Mouse (Mus musculus): ENCODE results near the gene Tdrd5. TPM values are rescaled to one million over a fixed set of nuclear protein-coding genes. Genes with fewer than 3 reads are reported as not detected.
"Not testable (repeated sequence)": the region's sequence is repeated elsewhere in the genome, so short reads cannot be mapped to it uniquely, and the experiment has no call there.

Tdrd5 gene
- total RNA-seq, 2 experiments from 2014 or later = 6.2 to 6.8 TPM

DNA sequence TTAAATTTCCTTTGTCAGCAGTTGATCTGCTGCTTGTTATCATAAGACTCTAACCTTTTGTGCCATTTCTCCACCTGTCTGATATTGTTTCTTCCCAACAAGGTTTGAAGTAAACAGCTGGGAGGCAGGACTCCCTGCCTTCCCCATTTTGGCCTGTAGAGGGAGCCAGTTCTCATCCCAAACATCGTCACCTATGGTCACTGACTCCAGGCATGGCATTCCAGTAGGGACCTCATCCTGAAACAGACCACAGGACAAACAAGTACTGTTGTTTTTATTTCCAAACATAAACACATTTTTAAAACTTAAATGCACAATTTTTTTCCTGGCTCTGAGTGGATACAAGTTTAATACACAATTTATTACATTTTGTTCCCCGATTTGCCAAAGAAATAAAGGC lies 40.1 kb downstream of the Tdrd5 start:
- DNase-seq (ENCODE audit: low spot score in 2 of 2) = peak; percentile 45 to 58

DNA sequence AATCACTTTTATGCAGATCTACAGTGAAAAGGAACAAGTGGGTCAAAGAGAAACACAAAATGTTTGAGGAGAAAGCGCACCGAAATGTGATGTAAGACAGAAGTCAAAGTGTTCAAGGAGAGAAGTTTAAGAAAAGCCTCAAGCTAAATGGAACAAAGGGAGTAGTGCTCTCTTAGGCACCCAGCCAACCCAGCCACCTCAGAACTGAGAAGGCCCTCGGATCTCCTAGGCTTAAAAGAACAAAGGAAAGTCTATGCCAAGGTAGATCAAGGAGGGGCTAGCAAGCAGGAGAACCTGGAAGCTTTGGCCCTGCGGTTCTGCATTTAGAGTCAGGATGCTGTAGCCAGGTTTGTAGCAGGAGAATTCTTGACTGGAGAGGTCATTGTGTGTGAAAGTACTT lies 48.6 kb downstream of the Tdrd5 start:
- no peak for DNase-seq (ENCODE audit: low spot score in 2 of 2)

DNA sequence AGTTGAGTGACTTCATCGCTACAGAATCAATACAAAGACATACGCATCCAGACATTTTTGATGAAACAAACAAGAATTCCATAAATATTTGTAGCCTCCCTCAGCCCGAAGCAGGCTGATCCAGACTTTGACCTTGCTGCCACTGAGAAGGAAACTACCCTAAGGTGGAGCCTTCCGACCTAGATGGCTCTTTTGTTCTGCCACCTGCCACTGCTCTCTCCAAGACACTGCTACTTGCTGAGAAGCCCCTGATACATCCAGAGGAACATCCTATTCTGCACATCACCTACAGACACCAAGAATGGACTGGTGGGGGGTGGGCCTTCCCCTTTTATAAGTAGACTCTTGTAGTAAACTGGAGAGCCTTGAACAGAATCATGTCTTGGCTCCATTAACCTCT lies 52.4 kb downstream of the Tdrd5 start:
- not testable (repeated sequence) for DNase-seq (ENCODE audit: low spot score in 2 of 2)

DNA sequence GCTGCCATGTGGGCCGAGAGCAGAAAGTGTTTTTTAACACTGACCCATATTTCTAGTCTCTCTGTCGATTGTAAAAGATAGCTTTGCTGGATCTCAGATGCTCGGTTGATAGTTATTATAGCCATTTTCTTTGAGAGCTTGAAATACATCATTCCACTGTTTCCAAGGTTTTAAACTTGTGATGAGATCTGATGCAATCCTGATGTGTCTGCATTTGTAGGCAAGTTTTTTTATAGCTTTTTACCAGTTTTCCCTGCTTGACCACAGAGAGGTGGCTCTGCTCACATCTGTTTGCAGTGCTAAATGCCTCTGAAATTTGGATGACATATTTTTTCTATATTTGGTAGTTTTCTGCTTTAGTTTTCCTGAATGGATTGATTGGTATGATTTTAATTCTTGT lies 55.6 kb downstream of the Tdrd5 start:
- DNase-seq (ENCODE audit: low spot score in 2 of 2) = no peak

DNA sequence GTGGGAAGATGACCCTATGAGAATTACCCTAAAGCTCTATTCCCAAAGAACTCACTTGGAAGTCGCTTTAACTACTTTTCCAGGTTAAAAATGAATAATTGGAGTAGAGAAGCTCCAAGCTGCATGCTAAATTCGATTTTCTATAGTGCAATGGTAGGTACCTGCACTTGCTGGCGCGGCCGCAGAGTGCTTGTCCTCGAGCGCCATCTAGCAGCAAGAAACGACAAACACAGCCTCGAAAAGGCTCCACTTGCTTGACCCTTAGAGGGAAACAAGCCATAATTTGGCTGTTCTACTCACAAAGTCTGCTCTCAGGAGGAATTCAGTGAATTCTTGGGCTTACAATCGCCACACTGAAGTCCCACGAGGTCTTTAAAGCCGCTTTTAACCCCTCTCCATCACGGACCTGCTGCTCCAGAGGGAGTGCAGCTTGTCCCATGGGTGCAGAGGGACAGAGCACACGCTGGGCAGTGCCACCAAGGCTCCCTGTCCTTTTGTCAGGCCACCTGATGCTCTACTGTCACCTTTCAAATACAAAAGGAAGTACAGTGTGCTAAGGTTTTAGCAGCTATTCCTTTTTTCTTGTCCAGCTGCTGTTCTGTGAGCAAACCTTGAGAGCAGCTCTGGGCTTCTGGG lies 61.6 kb downstream of the Tdrd5 start:
- DNase-seq (ENCODE audit: low spot score in 2 of 2) = peak; percentile 43 to 68

DNA sequence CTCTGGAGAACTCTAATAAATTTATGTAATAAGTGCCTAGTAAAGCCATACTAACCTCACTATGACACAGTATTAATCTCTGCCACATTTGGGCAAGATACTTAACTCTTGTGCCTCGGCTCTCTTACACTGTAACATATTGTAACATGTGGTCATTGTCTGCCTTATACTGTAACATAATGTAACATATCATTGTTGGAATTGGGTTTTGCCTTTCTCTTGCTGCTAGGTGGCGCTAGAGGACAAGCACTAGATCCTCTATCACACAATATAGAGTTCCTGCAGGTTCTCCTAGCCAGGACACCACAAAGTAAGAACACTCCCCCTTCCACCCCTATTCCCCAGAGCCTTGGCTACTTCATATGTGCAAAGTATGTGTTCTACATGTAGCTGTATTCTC lies 62.4 kb downstream of the Tdrd5 start:
- peak; percentile 17 to 40 for DNase-seq (ENCODE audit: low spot score in 2 of 2)

DNA sequence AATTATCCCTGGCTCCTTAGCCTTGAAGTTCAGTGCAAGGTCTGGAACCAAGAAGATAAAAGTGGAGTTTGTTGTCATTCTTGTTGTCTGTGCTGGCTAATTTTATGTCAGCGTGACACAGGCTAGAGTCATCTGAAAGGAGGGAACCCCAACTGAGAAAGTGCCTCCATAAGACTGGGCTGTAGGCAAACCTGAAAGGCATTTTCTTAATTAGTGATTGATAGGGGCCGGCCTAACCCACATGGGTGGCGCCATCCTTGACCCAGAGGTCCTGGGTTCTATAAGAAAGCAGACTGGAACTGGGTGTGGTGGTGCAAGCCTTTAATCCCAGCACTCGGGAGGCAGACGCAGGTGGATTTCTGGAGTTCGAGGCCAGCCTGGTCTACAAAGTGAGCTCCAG lies 72.3 kb downstream of the Tdrd5 start:
- no peak for DNase-seq (ENCODE audit: low spot score in 2 of 2)

DNA sequence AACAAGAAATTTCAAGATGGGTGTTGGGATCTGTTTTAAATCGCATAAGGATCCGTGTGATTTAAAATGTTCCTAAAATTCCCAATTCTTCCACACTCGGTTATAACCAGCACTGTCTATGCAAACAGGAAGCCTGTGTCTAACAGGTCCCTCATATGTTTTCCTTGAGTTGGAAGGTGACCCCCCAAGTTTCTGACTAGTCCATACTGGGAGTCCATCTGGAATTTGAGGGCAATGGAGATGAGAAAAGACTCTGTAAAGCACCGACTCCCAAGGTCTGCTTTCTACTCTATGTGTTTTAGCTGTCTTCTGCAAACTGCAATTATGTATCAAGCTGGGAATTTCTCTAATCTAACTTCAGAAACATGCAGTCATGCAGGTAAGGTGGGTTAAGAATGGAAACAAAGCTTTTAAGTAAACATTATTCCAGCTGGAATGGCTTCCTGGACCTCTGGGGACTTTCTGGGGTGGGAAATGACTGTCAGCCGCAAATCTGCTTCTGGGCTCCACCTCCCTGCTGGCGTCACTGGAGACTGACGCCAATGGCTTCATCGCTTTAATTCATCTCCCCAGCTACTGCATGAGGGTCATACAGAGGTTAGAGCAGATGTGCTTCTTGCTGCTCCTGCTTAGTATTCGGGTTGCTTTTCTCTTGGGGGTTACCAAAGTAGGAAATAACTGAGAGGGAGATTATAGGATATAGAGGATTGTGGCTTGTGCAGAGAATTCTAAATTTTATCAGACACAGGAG lies 73.0 kb downstream of the Tdrd5 start:
- no peak for DNase-seq (ENCODE audit: low spot score in 2 of 2)

DNA sequence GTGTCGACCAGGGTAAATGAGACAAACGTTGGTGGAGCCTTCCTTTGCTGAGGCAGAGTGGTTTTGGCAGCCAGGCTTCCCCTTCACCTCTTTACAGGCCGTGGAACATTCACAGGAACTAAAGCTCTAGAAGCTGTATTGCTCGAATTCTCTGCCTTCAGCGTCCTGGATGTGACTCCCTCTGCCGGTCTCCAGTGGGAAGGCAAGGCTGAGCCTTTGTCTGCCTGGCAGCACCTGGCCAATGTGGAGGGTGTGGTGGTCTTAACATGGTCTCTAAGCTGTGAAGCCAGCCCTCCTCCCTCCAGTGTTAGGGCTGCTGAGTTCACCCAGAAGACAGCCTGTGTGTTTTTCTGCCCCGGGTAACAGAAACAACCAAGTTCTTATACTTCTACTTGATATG lies 74.0 kb downstream of the Tdrd5 start:
- peak; percentile 42 to 57 for DNase-seq (ENCODE audit: low spot score in 2 of 2)

DNA sequence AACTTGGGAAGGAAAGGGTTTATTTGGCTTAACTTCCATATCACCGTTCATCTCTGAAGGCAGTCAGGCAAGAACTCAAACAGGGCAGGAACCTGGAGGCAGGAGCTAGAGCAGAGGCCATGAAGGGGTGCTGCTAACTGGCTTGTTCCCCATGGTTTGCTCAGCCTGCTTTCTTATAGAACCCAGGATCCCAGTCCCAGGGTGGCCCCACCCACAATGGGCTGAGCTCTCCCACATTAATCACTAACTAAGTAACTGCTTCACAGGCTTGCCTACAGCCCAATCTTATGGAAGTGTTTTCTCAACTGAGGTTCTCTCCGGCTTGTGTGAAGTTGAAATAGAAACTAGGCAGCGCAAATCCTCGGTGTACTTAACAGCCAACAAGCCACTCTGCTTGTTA lies 74.7 kb downstream of the Tdrd5 start:
- no peak for DNase-seq (ENCODE audit: low spot score in 2 of 2)

DNA sequence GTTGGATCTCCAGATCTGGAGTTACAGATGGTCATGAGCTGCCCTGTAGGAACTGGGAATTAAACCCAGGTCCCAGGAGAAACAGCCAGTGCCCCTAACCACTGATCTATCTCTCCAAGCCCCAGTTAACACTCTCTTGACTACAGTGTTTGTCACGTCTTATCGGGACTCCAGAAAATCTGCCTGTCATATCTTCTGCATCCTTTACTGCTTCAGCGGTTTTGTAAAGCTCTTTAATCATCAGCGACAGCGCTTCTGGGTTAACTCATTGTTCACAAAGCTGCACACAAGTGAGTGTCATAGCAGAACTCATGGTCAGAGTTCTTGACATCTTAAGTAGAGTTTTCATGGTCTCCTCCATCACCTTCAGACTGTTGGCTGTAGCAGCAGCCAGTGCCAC lies 76.6 kb downstream of the Tdrd5 start:
- no peak for DNase-seq (ENCODE audit: low spot score in 2 of 2)

DNA sequence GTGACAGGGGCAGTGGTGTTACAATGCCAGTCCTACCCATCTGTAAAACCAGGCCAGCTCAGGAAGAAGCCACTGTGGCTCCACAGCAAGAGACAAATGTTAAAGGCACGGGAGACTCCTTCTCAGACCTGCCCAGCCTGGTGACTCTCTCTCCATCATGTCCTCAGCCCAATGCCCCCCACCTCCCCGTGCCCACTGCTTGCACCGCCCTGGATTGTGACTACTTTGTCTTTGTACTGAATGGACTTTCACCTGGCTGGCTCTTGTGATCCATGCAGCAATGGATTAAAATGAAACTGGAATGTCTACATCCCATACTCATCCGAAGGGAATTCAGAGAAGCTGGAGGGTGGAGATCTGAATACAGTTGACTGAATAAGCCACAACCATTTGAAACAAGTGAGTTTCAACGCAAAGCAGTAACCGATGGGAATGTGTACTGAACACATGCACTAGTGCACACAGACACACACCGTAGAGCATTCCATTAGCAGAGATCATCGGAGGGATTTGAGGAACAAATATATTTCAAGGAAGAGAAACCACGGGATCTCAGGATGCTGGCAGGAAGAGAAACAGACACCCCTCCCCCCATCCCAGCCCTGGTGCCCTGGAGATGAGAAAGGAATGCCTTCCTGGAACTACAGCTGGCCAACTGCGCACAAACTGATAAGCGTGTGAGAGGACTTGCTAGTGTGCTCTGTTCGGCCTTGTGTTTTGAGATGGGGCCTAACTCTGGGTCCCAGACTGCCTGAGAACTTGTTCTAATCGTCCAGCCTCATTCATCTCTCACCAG lies 81.1 kb downstream of the Tdrd5 start:
- DNase-seq (ENCODE audit: low spot score in 2 of 2) = no peak

DNA sequence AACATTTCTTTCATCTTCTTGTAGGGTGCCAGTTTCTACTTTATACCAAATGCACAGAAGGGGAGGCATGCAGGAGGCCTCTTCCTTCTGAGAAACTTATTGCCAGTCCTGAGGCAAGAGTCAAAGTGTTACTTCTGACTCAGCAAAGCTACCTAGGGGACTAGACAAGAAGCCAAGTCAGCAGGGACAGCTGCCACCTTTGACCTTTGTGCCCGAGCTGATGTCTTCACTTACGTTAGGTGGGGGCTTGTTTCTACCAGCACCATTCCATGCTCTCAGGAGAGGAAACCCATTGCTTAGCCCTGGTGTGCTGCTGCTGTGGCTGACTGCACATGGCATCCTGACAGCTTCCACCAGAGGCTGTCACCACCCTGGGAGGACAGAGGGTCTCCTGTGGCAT lies 82.1 kb downstream of the Tdrd5 start:
- no peak for DNase-seq (ENCODE audit: low spot score in 2 of 2)

DNA sequence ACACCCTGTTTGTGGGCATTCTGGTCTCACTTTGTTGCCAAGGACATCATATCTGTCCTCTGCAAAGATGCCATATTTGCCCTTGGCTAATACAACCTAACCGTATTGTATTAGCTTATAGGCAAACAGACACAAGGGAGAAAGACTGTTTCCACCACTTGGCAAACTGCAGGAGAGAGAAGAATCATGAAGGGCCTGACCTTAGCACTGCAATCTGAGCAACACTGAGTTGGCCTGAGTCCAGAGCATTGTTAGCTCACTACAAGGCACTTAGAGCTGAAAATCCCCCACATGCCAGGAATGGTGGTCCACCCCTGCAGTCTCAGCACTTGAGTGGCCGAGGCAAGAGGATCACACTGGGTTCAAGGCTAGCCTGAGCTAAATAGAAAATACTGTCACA lies 84.9 kb downstream of the Tdrd5 start:
- DNase-seq (ENCODE audit: low spot score in 2 of 2) = no peak

DNA sequence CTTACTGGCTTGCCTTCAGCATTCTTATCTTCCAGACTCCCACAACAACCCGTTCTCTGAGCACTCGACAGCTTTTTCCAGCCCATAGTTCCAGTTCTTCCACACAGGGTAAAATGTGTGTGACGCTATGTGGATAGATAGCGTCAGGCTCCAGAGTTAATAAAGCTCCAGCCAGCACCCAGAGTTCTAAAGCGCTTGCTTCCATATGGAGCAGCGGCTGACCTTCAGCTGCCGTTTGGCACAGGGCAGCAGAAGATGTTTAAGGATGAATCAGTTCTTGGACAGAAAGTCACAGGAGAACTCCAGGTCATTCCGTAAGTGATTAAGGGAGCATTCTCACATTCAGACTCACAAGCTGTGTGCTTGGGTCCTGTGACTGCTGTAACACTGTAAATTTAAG lies 85.5 kb downstream of the Tdrd5 start:
- no peak for DNase-seq (ENCODE audit: low spot score in 2 of 2)

DNA sequence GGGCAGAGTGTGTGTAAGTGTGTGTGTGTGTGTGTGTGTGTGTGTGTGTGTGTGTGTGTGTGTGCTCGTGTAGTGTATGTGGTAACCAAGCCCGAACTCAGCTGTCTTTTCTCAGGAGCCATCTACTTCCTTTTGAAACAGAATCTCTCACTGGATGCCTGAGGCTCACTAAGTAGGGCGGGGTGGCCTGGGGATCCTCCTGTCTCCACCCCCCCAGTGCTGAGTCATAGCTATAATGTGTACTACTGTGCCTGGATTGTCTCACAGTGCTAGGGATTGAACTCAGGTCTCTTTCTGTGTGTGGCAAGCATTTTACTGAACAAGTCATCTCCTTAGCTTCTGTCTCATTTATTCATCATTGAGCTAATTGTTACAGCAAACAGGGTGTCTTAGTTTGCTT lies 86.1 kb downstream of the Tdrd5 start:
- DNase-seq (ENCODE audit: low spot score in 2 of 2) = no peak

DNA sequence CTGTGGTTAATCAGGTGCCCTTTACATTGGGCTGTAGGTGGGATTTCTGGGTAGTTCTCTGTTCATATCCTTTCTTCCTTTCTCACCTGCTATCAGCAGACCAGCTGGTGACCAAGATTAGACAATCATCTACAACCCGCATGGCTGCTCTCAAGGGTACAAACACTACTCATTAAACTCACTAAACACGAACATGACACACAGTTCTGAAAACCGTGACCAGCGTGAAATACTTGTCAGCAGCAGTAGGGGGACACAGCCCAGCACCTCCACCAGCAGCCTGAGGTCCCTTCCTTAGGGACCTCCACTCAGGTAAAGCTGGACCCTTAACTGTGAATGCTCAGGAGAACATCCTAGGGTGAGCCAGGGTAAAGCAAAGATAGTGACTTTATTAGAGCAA lies 87.2 kb downstream of the Tdrd5 start:
- no peak for DNase-seq (ENCODE audit: low spot score in 2 of 2)

DNA sequence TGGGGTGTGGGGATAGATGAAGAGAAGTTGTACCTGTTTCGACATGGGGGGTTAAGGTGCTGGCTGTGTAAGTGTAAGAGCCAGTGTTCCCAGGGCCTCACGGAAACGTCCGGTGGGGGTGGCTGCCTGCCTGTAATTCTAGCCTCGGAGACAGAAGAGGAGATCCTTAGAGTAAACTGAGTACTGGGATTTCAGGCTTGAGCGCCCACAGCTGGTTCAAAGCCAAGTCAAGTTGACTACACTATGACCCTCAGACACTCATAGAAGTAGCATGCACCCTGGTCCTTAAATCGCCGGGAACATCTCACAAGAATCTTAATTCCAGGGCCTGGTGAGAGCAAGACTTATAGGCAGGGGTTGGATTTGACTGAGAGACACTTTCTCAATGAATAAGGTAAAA lies 88.8 kb downstream of the Tdrd5 start:
- no peak for DNase-seq (ENCODE audit: low spot score in 2 of 2)

DNA sequence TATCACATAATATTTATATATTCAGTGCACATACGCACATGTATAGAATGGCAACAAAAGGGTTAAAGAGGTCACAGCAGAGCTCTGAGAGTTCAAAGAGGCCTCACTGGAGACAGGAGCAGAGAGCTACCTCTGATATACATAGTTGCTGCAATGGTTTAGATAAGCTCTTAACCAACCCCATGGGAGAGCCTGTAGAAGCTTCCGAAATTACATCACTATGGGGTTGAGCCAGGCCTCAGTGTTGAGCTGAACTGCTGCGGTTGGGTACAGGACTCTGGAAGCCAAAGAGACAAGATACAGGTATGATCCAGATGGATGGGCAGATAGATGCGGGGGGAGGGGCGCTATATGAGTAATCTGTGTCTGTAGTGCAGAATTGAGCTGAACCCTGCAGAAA lies 90.5 kb downstream of the Tdrd5 start:
- no peak for DNase-seq (ENCODE audit: low spot score in 2 of 2)

DNA sequence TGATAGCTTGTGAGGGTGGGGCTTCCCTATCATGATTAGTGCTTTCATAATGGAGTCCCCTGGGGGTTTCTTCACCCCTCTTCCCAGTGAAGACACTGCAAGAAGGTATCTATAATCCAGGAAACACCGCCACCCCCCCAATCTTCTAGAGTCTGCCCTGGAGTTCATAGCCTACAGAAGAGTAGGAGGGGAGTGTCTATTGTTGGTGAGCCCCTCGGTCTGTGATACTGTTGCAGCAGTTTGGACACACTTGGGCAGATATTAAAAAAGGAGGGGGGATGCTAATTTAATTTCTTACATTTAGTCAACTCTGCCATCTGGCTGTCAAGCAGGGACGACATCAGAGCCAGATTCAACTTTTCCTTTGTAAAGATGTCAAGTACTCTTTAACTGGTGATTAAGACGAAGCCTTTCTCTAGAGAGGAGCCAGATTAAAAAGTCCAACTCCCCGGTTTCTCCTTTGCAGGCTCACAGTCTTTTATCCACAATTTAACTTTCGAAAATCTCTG lies 91.6 kb downstream of the Tdrd5 start:
- DNase-seq (ENCODE audit: low spot score in 2 of 2) = no peak
